Mouse (Mus musculus): ENCODE data around the gene Tmc3.

GRCm38 (mm10) chr7:83598997-83599912, 14.5 kb downstream of the Tmc3 start:
- TF ChIP-seq CTCF (IDR thresholded peaks at IDR 0.05; ENCODE audit: low read depth, low read length) (no peak), POLR2A (IDR thresholded peaks at IDR 0.05; ENCODE audit: borderline replicate concordance, low read depth, low read length) (no peak)

Data from bone marrow macrophage, adult 2 months (primary cell).